Mouse (Mus musculus) colon, adult 2 months (tissue): ENCODE data around the gene Slc5a1. TPM values are rescaled to one million over a fixed set of nuclear protein-coding genes. Genes with fewer than 3 reads are reported as not detected.

ENCODE experiments used
- polyA plus RNA-seq: library from polyadenylated mRNA; depleted of rRNA; stranded (reverse); fragments of >200 nt; gene quantifications from 2 replicates; pipeline ENCODE4 v1.2.3, GENCODE M21; 2012; rRNA removed

Slc5a1 gene
- 50.2 and 57.7 TPM in 2 replicates for polyA plus RNA-seq

GRCm38 (mm10) chr5:33104025-33104481, at the start of gene Slc5a1:
Gene Slc5a1, plus strand, starts transcription at chr5:33104219.

Other genes with a start within 250 kb of the Slc5a1 start
- gene Prr14l, start 250.0 kb upstream of the Slc5a1 start, polyA plus RNA-seq, result 8.2 and 20.7 TPM in 2 replicates
- 10.3 and 12.7 TPM in 2 replicates for gene Depdc5, start 240.5 kb upstream of the Slc5a1 start, polyA plus RNA-seq
- gene Ywhah, start 85.4 kb upstream of the Slc5a1 start, polyA plus RNA-seq, result 196 and 204 TPM in 2 replicates
- gene Spon2, start 114.2 kb downstream of the Slc5a1 start, polyA plus RNA-seq, result 95.0 and 147 TPM in 2 replicates
- gene Ctbp1, start 170.8 kb downstream of the Slc5a1 start, polyA plus RNA-seq, result 452 and 468 TPM in 2 replicates
- gene Maea, start 231.3 kb downstream of the Slc5a1 start, polyA plus RNA-seq, result 125 and 130 TPM in 2 replicates